Comparison of ENCODE assay signal across 22 mouse cellular contexts in genomic region chr13:107904851-107905250, GRCm38 (mm10).
"Had no signal": no experiment of that assay in that cellular context is flagged by ENCODE, and none has a peak within 500 bp of the region (broad histone marks: within the 10 kb centered on the region; RNA-seq: fewer than 3 reads in every experiment).

No protein-coding gene starts in this region.

- H3K9me3 ChIP-seq: heart, embryonic 13.5 days; heart, embryonic 15.5 days; hindbrain, embryonic 10.5 days; hindbrain, embryonic 12.5 days; hindbrain, embryonic 13.5 days; hindbrain, embryonic 15.5 days; intestine, embryonic 15.5 days; kidney, embryonic 15.5 days had no signal

- H3K36me3 ChIP-seq: heart, embryonic 12.5 days; heart, embryonic 13.5 days; heart, embryonic 15.5 days; hindbrain, embryonic 10.5 days; hindbrain, embryonic 12.5 days; hindbrain, embryonic 13.5 days; hindbrain, embryonic 15.5 days; intestine, embryonic 15.5 days; kidney, embryonic 15.5 days had no signal

- H3K27me3 ChIP-seq: hindbrain, embryonic 12.5 days; hindbrain, embryonic 13.5 days; hindbrain, embryonic 15.5 days; intestine, embryonic 15.5 days; kidney, embryonic 15.5 days had no signal

- DNase-seq: heart, postnatal 10 days; heart, postnatal 14 days; heart, postnatal 36 days; heart, postnatal 4 days; kidney, adult 11 months; kidney, adult 18-20 months; kidney, postnatal 10 days; layer of hippocampus, adult 9-11 months; layer of hippocampus, postnatal 36 days had no signal

- H3K27ac ChIP-seq: heart, embryonic 13.5 days; heart, embryonic 15.5 days; hindbrain, embryonic 10.5 days; hindbrain, embryonic 12.5 days; hindbrain, embryonic 13.5 days; hindbrain, embryonic 14.5 days; hindbrain, embryonic 15.5 days; hindbrain, postnatal 0 days; intestine, embryonic 15.5 days; kidney, postnatal 0 days; left cerebral cortex, adult 2 months had no signal

- H3K4me3 ChIP-seq: heart, embryonic 12.5 days; heart, embryonic 13.5 days; heart, embryonic 15.5 days; hindbrain, embryonic 10.5 days; hindbrain, embryonic 12.5 days; hindbrain, embryonic 13.5 days; hindbrain, embryonic 15.5 days; intestine, embryonic 15.5 days; kidney, embryonic 15.5 days; left cerebral cortex, adult 2 months had no signal
